Mouse (Mus musculus): ENCODE results near the gene Bcap31.

Bcap31 gene

DNA sequence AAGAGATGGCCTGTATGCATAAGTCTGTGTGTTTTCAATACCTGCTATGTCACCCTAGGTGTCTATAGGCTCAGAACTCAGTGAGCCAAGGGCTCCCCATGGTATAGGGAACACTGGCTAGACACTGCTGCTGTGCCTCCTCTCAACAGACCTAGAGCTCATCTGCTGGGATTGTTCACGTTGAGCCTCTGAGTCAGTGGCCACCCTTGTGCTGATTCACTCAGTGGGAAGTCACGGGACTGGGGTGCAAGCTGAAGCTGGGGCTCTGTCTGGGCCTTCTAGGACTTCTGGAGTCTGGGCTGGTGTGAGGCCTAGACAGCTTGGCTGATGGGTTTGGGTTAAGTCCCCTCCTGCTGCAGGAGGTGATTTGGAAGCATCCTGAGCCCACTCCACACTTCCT, 40.7 kb downstream of the Bcap31 start:
- no peak for DNase-seq

DNA sequence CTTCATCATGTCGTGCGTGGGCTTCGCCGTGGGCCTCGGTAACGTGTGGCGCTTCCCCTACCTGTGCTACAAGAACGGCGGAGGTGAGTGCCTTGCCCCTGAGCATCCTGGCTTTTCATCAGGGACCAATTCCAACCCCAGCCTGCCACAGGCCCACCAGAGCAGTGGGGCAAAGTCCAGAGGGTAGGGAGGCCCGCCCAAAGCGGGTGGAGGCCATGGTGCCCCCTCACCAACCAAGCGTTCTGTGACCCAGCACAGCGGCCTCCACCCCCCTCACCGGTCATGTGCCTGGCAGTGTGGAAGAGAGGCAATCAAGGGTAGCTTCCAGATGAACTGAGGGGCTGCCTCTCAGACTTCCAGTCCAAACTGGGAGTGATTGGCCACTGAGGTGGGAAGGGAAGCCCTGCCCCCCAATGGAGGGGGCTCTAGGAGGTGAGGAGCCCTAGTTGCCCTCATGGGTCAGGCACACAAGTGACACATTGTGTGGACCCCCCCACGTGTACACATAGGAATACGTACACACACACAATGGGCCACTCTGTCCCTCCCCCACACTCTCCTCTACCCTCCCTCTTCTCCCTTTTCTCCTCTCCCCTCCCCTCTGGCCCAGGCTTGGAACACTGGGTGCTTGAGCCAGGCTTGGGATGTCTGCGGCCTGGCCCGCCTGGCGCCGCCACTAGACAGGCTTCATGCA, 41.9 kb downstream of the Bcap31 start:
- peak; percentile 46 to 50 for DNase-seq

GRCm38 (mm10) chrX:73673619-73673967, 42.4 kb downstream of the Bcap31 start:
- DNase-seq = no peak

DNA sequence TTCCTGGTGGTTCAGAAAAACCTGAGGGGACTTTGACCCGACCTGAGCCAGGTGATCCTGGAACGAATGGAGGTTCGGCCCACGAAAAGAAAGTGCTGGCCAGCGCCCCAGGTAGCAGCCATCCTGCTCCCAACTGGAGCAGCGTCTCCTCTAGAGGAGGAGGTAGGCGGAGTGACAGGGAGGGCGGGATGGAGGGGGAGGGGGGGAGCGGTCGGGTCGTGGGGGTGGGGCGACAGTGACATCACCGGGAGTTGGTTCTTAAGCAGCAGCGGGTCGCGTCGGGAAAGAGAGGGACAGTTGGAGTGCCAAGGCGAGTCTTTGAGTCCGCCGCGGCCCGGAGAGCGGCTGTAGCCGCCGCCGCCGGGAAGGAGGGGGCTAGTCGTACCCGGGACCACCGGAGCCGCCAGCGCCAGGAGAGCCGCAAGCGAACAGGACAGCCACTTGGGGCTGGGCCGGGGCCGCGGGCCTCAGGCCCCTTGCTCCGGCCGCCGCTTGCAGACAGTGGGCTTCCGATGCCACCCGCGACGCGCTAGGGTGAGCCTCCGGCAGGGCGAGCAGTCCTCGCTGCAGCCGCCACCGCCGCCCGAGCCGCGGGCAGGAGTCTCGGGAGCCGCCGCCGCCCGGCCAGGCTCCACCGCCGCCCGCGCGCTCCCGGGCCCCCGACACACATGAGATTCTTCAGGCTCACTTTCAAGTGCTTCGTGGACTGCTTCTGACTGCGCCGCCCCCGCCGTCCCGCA, 42.9 kb downstream of the Bcap31 start, which contains the start of gene Slc6a8:
Slc6a8 (plus strand) TSS at position 272 of the 740 bp plus-strand sequence.
- DNase-seq = peak; percentile 69 to 81

GRCm38 (mm10) chrX:73672031-73672431, 43.9 kb downstream of the Bcap31 start:
- DNase-seq = peak; percentile 70 to 71

- DNase-seq = no peak
Observed at GRCm38 (mm10) chrX:73663143-73663542, 52.8 kb downstream of the Bcap31 start.

DNA sequence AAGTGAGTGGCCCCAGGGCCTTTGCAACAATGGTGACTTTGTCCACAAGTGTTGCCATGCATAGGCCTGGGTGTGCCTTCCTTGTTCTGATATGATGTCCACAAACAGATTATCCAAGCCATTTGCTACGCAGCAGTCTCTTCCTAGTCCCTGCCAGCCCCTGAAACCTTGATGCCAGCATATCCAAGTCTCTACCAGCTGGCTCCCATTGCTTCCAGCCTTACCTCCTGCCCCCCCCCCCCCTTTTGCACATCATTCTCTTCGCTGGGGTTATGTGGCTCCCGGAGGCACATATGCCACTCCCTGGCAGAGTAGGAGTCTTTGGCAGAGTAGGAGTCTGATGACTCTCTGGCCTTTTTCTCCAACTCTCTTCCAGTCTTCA, 55.7 kb downstream of the Bcap31 start:
- DNase-seq = no peak

- DNase-seq = peak; percentile 27 to 53
Observed at GRCm38 (mm10) chrX:73659575-73660283, 56.2 kb downstream of the Bcap31 start, which contains the start of gene Pnck. Pnck (minus strand) TSS chrX:73660117.

DNA sequence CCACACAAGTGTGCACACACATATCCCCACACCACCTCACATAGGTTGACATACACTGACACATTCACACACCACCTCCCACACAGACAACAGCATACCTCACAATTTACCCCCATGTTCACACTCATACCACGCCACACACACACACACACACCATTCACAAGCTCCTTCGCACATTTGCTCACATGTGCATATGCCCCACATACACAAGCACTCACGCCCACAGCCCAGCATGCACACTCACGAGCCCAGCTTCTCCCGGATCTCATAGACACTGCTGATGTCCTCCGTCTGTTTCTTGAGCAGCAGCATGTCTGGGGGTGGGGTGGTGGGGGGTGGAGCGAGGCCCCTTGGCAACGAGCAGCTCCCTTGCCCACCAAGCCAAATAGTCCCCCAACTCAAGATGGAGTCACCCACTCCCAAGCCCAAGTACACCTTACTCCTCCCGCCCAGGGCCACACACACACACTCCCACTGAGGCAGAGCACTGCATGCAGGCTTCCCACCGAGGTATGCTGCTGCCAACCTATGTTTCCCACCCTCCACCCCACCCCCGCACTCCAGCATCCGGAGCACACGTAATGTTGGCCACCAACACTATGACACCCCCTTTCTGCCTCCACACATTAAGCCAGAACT, 56.9 kb downstream of the Bcap31 start:
- DNase-seq = no peak

- no peak for DNase-seq
Observed at GRCm38 (mm10) chrX:73658391-73658790, 57.6 kb downstream of the Bcap31 start.

DNA sequence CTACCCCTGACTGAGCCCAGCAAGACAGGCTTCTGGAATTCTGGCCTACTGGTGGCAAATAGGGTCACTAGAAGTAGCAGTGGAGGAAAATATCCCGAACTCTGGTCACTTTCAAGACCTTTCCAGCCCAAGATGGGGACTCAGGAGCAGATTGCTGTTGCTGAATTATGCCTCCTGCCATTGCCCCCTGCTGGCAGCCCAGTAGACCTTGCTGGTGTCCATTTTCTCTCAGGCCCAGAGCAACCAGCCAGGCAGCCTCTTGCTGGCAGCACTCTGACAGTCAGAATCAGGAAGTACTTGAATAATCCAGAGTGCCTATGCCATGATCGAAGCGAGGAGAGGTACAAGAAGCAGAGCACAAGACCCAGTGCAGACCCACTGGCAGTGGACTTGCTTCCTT, 60.4 kb downstream of the Bcap31 start:
- no peak for DNase-seq

- peak; percentile 59 to 79 for DNase-seq
Observed at GRCm38 (mm10) chrX:73654177-73654576, 61.8 kb downstream of the Bcap31 start.

GRCm38 (mm10) chrX:73653392-73653791, 62.6 kb downstream of the Bcap31 start:
- DNase-seq = no peak

DNA sequence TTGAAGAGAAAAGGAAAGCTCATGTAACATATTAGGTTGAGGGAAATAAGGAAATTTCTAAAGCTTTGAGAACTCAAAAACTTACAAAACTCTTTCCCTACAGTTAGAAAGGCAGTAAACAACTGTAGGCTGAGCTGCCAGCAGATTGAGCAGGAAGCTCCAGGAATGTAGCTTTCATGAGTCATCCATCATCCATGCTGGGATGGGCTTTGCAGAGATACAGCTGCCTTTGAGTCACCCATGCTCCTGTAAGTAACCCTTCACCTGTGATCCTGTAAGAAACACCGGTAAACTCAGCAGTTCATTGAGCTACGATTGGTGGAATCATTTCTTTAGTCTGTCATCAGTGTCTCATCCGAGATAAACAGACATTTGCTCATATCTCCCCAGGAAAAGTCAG, 65.1 kb downstream of the Bcap31 start:
- DNase-seq = no peak

GRCm38 (mm10) chrX:73645121-73645520, 70.9 kb downstream of the Bcap31 start:
- no peak for DNase-seq

DNA sequence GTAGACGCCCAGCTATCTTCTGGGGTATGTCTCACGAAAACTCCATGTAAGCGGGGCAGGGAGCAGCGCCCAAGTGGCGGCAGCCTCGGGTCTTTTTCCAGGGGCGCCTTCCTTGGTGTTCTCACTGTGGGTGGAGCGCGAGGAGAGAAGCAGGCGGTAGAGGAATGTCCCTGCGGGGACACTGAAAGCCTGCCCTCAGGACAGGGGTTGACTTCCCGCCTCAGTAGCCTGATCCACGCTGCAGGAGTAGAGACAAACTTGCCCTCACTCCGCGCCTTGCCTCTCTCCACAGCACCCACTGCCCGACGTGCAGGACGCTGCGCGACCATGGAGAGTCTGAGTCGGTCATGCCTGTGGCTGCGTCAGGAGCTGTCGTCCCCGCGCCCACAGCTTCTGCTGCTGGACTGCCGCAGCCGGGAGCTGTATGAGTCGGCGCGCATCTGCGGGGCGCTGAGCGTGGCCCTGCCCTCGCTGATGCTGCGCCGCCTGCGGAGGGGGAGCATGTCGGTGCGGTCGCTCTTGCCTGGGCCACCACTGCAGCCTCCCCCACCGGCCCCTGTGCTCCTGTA, 76.0 kb downstream of the Bcap31 start:
- DNase-seq = no peak

DNA sequence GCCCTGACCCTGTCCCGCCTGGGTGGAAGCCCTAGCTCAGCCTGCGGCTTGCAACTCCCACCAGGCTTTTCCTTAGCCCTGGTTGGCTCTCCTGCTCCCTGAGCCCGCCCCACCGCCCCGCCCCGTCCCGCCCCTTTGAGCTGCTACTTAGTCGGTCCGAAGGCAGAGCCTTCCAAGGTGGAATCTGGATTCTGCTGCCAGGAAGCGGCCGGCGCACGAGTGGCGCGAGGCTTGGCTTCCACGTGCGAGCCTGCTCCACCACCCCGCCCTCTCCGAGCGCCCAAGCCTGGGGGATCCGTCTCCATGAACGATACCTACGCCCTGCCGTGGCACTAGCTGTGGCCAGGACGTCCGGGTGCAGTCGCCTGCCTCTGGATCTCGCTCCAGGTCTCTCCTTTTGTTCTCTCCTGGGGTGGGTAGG, 76.7 kb downstream of the Bcap31 start, which contains the start of gene Dusp9:
Dusp9 (plus strand) TSS at position 165 of the 421 bp plus-strand sequence.
- no peak for DNase-seq

- no peak for DNase-seq
Observed at GRCm38 (mm10) chrX:73637415-73637814, 78.6 kb downstream of the Bcap31 start.
